Mouse (Mus musculus) lung, postnatal 0 days (tissue): Measurements from ENCODE around the gene Mtmr14. TPM values are rescaled to one million over a fixed set of nuclear protein-coding genes. Genes with fewer than 3 reads are reported as not detected.
A peak's percentile ranks its signal among the peaks of the same experiment; 100 is the strongest.

Source experiments
- ATAC-seq: fragments of 200-750 bp; cut with Nextera tagmentation; 2 replicates; pipeline ENCODE4 v1.8.0; 2017; ENCODE audit warnings: moderate library complexity
- DNase-seq: peaks from one replicate; pipeline ENCODE4 v3.0.0-alpha.2; 2016; ENCODE audit warnings: low spot score
- H3K27ac ChIP-seq: fragments of 300-500 bp; sonication (generic); 2 replicates; pipeline ENCODE4 v1.5.1; 2014; ENCODE audit warnings: antibody characterized with exemption, mild to moderate bottlenecking, low read length, mixed read lengths
- H3K27me3 ChIP-seq: fragments of 300-500 bp; sonication (generic); replicated peaks from 2 replicates; pipeline ENCODE4 v1.6.1; 2014; ENCODE audit warnings: low read length, mixed read lengths; ENCODE audit not compliant: insufficient read depth
- H3K36me3 ChIP-seq: fragments of 300-500 bp; sonication (generic); 2 replicates; pipeline ENCODE4 v1.6.1; 2014; ENCODE audit warnings: low read length, mixed read lengths; ENCODE audit not compliant: insufficient read depth
- H3K4me1 ChIP-seq: fragments of 300-500 bp; sonication (generic); 2 replicates; pipeline ENCODE4 v1.6.1; 2014; ENCODE audit warnings: antibody characterized with exemption, low read depth, low read length, mixed read lengths; ENCODE audit not compliant: insufficient read depth
- H3K4me2 ChIP-seq: fragments of 300-500 bp; sonication (generic); replicated peaks from 2 replicates; pipeline ENCODE4 v1.6.1; 2014; ENCODE audit warnings: low read depth, mild to moderate bottlenecking, low read length, moderate library complexity, mixed read lengths
- H3K4me3 ChIP-seq: fragments of 300-500 bp; sonication (generic); 2 replicates; pipeline ENCODE4 v1.5.1; 2014; ENCODE audit warnings: low read depth, low read length
- H3K9ac ChIP-seq: fragments of 300-500 bp; sonication (generic); replicated peaks from 2 replicates; pipeline ENCODE4 v1.6.1; 2014; ENCODE audit warnings: low read depth, mild to moderate bottlenecking
- H3K9me3 ChIP-seq: fragments of 300-500 bp; sonication (generic); 2 replicates; pipeline ENCODE4 v1.6.1; 2016; ENCODE audit warnings: low read length, mixed read lengths
- CTCF ChIP-seq: IDR thresholded peaks from 2 replicates; pipeline ENCODE4 v1.5.1; 2016; ENCODE audit warnings: antibody characterized with exemption, mild to moderate bottlenecking
- EP300 ChIP-seq: IDR thresholded peaks from 2 replicates; pipeline ENCODE4 v1.6.1; 2016; ENCODE audit warnings: antibody characterized with exemption, mild to moderate bottlenecking, control low read depth
- WGBS: fragments of 180-500 bp; shearing (Covaris S2); extraction: QIAGEN DNeasy Blood & Tissue Kit; methylation state at CpG from one replicate; pipeline ENCODE4 v1.1.7; 2014; 5-methylcytosine and 5-hydroxymethylcytosine counted together
- polyA plus RNA-seq: library from polyadenylated mRNA; unstranded; fragments of >200 nt; fragmentation: Nextera tagmentation; extraction: Ambion mirVana; gene quantifications from 2 replicates; pipeline ENCODE4 v1.2.1, GENCODE M21; 2015

The Mtmr14 gene
- polyA plus RNA-seq, 1 experiment from 2014 or later = 27.4 TPM

DNA sequence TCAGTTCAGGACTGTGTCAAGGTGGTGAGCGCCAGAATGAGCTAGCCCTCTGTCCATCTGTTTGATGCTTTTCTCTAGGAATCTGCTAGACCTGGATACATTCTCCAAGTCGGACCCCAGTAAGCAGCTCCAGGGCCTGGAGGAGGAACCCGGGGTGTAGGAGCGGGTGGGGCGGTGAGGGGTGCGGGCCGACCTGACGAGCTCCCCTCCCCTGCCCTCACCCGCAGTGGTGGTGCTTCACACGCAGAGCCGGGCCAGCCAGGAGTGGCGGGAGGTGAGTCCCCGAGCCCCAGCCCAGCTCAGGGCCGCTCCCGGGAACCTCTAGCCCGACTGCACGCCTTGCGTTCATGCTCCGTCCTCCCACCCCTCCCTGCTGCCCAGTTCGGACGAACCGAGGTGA lies 45.3 kb downstream of the Mtmr14 start:
- peak; percentile 39; the same call in 1 of the 2 replicates for ATAC-seq
- peaks cover 2% of the 10 kb centered on the region; the same call in 1 of the 2 replicates for H3K36me3 ChIP-seq
- H3K27ac ChIP-seq = no peak overlapping the region
- no peak overlapping the region for H3K9ac ChIP-seq
- H3K27me3 ChIP-seq = peaks cover 17% of the 10 kb centered on the region
- H3K4me1 ChIP-seq = no peaks in the 10 kb centered on the region
- no peaks in the 10 kb centered on the region for H3K9me3 ChIP-seq
- H3K4me3 ChIP-seq = no peak overlapping the region
- no peak for DNase-seq
- under 1% methylated on average over 21 of the region's 22 CpGs for WGBS
- TF ChIP-seq EP300 (no peak), CTCF (no peak)
- H3K4me2 ChIP-seq = peak overlapping the region; percentile 23

- no peak for TF ChIP-seq CTCF
- TF ChIP-seq EP300 = no peak
- peak overlapping the region; percentile 23 for H3K4me2 ChIP-seq
- no peaks in the 10 kb centered on the region for H3K36me3 ChIP-seq
- DNase-seq (peak; percentile 45), ATAC-seq (peak; percentile 69)
- H3K9ac ChIP-seq = no peak overlapping the region
- no peak overlapping the region for H3K27ac ChIP-seq
- H3K9me3 ChIP-seq = no peaks in the 10 kb centered on the region
- no peaks in the 10 kb centered on the region for H3K4me1 ChIP-seq
- H3K4me3 ChIP-seq = no peak overlapping the region
- H3K27me3 ChIP-seq = peaks cover 17% of the 10 kb centered on the region
- WGBS = 7% methylated on average over 5 of the region's 6 CpGs
These were observed 45.9 kb downstream of the Mtmr14 start for GRCm38 (mm10) chr6:113283500-113283899.

GRCm38 (mm10) chr6:113284931-113285330 lies 47.3 kb downstream of the Mtmr14 start:
- 71% methylated on average over 3 of the region's 3 CpGs for WGBS
- H3K36me3 ChIP-seq = no peaks in the 10 kb centered on the region

GRCm38 (mm10) chr6:113286316-113286715 lies 48.7 kb downstream of the Mtmr14 start:
- no peak for DNase-seq
- no peak for ATAC-seq
- no peaks in the 10 kb centered on the region for H3K9me3 ChIP-seq
- no peak overlapping the region for H3K27ac ChIP-seq
- H3K4me1 ChIP-seq = no peaks in the 10 kb centered on the region
- no peak overlapping the region for H3K4me3 ChIP-seq
- TF ChIP-seq CTCF (no peak), EP300 (no peak)
- WGBS = 48% methylated on average over 1 of the region's 1 CpGs
- H3K36me3 ChIP-seq = no peaks in the 10 kb centered on the region
- no peak overlapping the region for H3K4me2 ChIP-seq
- no peak overlapping the region for H3K9ac ChIP-seq
- peaks cover 17% of the 10 kb centered on the region for H3K27me3 ChIP-seq

More at GRCm38 (mm10) chr6:113284931-113285330, 47.3 kb downstream of the Mtmr14 start:
- H3K27ac ChIP-seq = no peak overlapping the region
- H3K4me2 ChIP-seq = no peak overlapping the region
- H3K9ac ChIP-seq = no peak overlapping the region
- no peak overlapping the region for H3K4me3 ChIP-seq
- TF ChIP-seq CTCF (no peak), EP300 (no peak)
- ATAC-seq (no peak), DNase-seq (no peak)
- H3K27me3 ChIP-seq = peaks cover 17% of the 10 kb centered on the region
- no peaks in the 10 kb centered on the region for H3K4me1 ChIP-seq
- H3K9me3 ChIP-seq = no peaks in the 10 kb centered on the region

- H3K4me2 ChIP-seq = no peak overlapping the region
- TF ChIP-seq CTCF (no peak), EP300 (no peak)
- H3K9ac ChIP-seq = no peak overlapping the region
- no peak overlapping the region for H3K4me3 ChIP-seq
- WGBS = 60% methylated on average over 4 of the region's 4 CpGs
- DNase-seq (no peak), ATAC-seq (no peak)
- H3K27me3 ChIP-seq = peaks cover 11% of the 10 kb centered on the region
- no peaks in the 10 kb centered on the region for H3K4me1 ChIP-seq
- no peaks in the 10 kb centered on the region for H3K36me3 ChIP-seq
- no peak overlapping the region for H3K27ac ChIP-seq
- H3K9me3 ChIP-seq = no peaks in the 10 kb centered on the region
These were observed 49.6 kb downstream of the Mtmr14 start for GRCm38 (mm10) chr6:113287236-113287635.

GRCm38 (mm10) chr6:113289346-113289745 lies 51.7 kb downstream of the Mtmr14 start:
- Histone ChIP-seq H3K4me1 (no peaks in the 10 kb centered on the region), H3K27ac (no peak overlapping the region), H3K27me3 (no peaks in the 10 kb centered on the region), H3K36me3 (no peaks in the 10 kb centered on the region), H3K4me3 (no peak overlapping the region), H3K9ac (no peak overlapping the region), H3K4me2 (no peak overlapping the region), H3K9me3 (no peaks in the 10 kb centered on the region)
- ATAC-seq (no peak), DNase-seq (no peak)
- WGBS = 91% methylated on average over 15 of the region's 15 CpGs
- no peak for TF ChIP-seq CTCF
- TF ChIP-seq EP300 = no peak

- Histone ChIP-seq H3K9me3 (no peaks in the 10 kb centered on the region), H3K4me1 (no peaks in the 10 kb centered on the region), H3K36me3 (no peaks in the 10 kb centered on the region), H3K9ac (no peak overlapping the region), H3K4me2 (no peak overlapping the region), H3K27me3 (no peaks in the 10 kb centered on the region), H3K27ac (no peak overlapping the region), H3K4me3 (no peak overlapping the region)
- 67% methylated on average over 6 of the region's 6 CpGs for WGBS
- TF ChIP-seq EP300 (no peak), CTCF (no peak)
- no peak for DNase-seq
- no peak for ATAC-seq
These were observed 52.7 kb downstream of the Mtmr14 start for GRCm38 (mm10) chr6:113290346-113290745.
